Mouse (Mus musculus): ENCODE results near the gene Prok1. TPM values are rescaled to one million over a fixed set of nuclear protein-coding genes. Genes with fewer than 3 reads are reported as not detected.
A peak's percentile ranks its signal among the peaks of the same experiment; 100 is the strongest.

Prok1 gene
- total RNA-seq, 2 experiments from 2014 or later, result 1.1 to 1.7 TPM

DNA sequence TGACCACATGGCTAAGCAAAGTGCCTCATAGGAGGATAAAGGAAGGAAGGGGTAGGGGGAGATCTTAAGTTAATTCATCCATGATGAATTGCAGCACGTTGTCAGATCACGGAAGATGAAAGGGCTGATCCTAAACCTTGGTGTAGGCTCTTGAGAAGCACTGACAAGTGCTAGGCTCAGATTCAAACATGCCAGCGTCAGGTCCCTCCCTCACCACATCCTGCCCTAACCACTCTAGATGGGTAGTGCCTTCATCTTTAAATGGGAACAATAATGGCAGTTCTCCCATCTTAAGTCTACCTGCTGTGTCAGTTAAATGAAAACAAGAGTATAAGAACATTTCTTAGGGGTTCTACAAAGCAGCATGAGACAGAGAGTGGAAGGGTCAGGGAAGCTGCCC, 53.9 kb downstream of the Prok1 start:
- no peak for DNase-seq

DNA sequence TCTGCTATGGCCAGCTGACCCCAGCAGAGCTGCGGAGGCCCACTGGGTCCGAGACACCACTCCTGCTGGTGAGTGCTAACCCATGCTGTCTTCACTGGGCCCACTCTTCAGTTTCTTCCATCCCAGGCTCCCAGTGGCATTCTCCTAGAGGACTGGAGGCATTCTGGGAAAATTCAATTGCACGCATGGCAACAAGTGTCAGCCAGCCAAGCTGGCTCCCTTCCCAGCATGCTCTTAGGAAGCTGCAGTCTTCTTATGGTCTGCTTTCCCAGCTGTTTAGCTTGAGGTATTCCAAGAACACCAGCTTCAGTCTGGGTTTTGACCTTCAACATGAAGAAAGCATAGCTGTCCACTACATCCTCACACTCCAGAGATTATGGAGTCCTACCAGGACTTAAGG, 56.3 kb downstream of the Prok1 start:
- DNase-seq, result peak in 1 of 2 experiments; percentile 7

Other genes starting within 250 kb of the Prok1 start
- gene Kcna3, start 203.5 kb downstream of the Prok1 start, total RNA-seq (2021), result under 1 TPM; 0.56 to 0.72 TPM
- 1 to 10 TPM in 1 of 2 experiments, under 1 TPM in 1; 0.99 to 1.2 TPM for gene Kcna2, start 138.6 kb downstream of the Prok1 start, total RNA-seq (2021)
- gene Kcna10, start 56.7 kb downstream of the Prok1 start, total RNA-seq (2021), result not detected
- gene Cym, start 18.0 kb downstream of the Prok1 start, total RNA-seq (2021), result under 1 TPM; 0.23 to 0.66 TPM
- gene A630076J17Rik, start 9.1 kb downstream of the Prok1 start, total RNA-seq (2021), result not detected
- gene Lamtor5, start 39.2 kb upstream of the Prok1 start, total RNA-seq (2021), result 10 to 100 TPM; 83.2 to 87.6 TPM
- gene Slc16a4, start 51.5 kb upstream of the Prok1 start, total RNA-seq (2021), result under 1 TPM; 0.23 to 0.63 TPM
- 10 to 100 TPM; 36.5 to 40.8 TPM for gene Rbm15, start 94.0 kb upstream of the Prok1 start, total RNA-seq (2021)
- gene Kcnc4, start 219.8 kb upstream of the Prok1 start, total RNA-seq (2021), result 10 to 100 TPM in 1 of 2 experiments, 1 to 10 TPM in 1; 5.1 to 10.5 TPM